Mouse (Mus musculus) liver, embryonic 11.5 days (tissue): ENCODE measurements around the gene Pxn. TPM values are rescaled to one million over a fixed set of nuclear protein-coding genes. Genes with fewer than 3 reads are reported as not detected.

Source experiments
- ATAC-seq: fragments of 200-750 bp; cut with Nextera tagmentation; replicated peaks from 2 replicates; pipeline ENCODE4 v1.8.0; 2017; ENCODE audit warnings: moderate number of reproducible peaks, mild to moderate bottlenecking, moderate TSS enrichment, moderate library complexity; ENCODE audit not compliant: low FRiP score
- DNase-seq: peaks from one replicate; pipeline ENCODE4 v3.0.0-alpha.2; 2017; ENCODE audit warnings: low spot score
- H3K27ac ChIP-seq: fragments of 300-500 bp; sonication (generic); 2 replicates; pipeline ENCODE4 v1.5.1; 2014; ENCODE audit warnings: mild to moderate bottlenecking, low read depth, low read length, control low read depth
- H3K27me3 ChIP-seq: fragments of 300-500 bp; sonication (generic); replicated peaks from 2 replicates; pipeline ENCODE4 v1.6.1; 2014; ENCODE audit warnings: low read length, mixed read lengths; ENCODE audit not compliant: control insufficient read depth, insufficient read depth
- H3K36me3 ChIP-seq: fragments of 300-500 bp; sonication (generic); 2 replicates; pipeline ENCODE4 v1.6.1; 2014; ENCODE audit warnings: mild to moderate bottlenecking, low read length, moderate library complexity, mixed read lengths; ENCODE audit not compliant: control insufficient read depth, insufficient read depth
- H3K4me1 ChIP-seq: fragments of 300-500 bp; sonication (generic); replicated peaks from 2 replicates; pipeline ENCODE4 v1.6.1; 2014; ENCODE audit warnings: low read length, mixed read lengths; ENCODE audit not compliant: control insufficient read depth, insufficient read depth
- H3K4me2 ChIP-seq: fragments of 300-500 bp; sonication (generic); 2 replicates; pipeline ENCODE4 v1.6.1; 2014; ENCODE audit warnings: mild to moderate bottlenecking, control low read depth, moderate library complexity
- H3K4me3 ChIP-seq: fragments of 300-500 bp; sonication (generic); 2 replicates; pipeline ENCODE4 v1.5.1; 2014; ENCODE audit warnings: low read depth, low read length, control low read depth
- H3K9ac ChIP-seq: fragments of 300-500 bp; sonication (generic); 2 replicates; pipeline ENCODE4 v1.6.1; 2014; ENCODE audit warnings: low read depth, low read length, control low read depth
- H3K9me3 ChIP-seq: fragments of 300-500 bp; sonication (generic); 2 replicates; pipeline ENCODE4 v1.6.1; 2016; ENCODE audit warnings: low read length, inconsistent platforms, mixed read lengths; ENCODE audit not compliant: control insufficient read depth
- WGBS: fragments of 180-500 bp; shearing (Covaris S2); extraction: QIAGEN DNeasy Blood & Tissue Kit; methylation state at CpG from one replicate; pipeline ENCODE4 v1.1.7; 2014; 5-methylcytosine and 5-hydroxymethylcytosine counted together
- polyA plus RNA-seq: library from polyadenylated mRNA; unstranded; fragments of >200 nt; fragmentation: Nextera tagmentation; extraction: Ambion mirVana; gene quantifications from 2 replicates; pipeline ENCODE4 v1.2.1, GENCODE M21; 2014

Gene Pxn
- polyA plus RNA-seq, 1 experiment from 2014 or later = 12.4 TPM

DNA sequence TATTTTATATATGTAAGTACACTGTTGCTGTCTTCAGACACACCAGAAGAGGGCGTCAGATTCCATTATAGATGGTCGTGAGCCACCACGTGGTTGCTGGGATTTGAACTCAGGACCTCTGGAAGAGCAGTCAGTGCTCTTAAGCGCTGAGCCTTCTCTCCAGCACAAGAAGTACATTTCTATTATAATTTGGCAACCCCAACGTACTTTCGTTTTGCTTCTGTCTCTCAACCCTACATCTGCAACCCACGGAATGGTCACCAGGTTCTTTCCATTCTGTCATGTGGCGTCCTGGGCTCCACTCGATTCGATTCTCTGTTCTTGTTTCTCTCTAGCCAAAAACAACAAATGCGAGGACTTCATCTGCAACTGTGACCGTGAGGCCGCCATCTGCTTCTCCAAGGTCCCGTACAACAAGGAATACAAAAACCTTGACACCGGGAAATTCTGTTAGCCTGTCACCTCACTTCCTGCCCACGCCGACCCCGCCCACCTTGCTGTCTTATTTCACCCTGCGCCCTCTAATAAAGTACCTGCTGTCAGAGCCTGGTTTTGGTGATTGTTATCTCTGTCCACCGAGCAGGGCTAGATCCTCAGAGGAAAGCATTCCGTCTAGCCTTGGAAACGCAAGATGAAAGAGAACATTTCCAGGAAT lies 32.2 kb upstream of the Pxn start:
- Histone ChIP-seq H3K4me2 (peak overlapping the region; percentile 31; the same call in 1 of the 2 replicates), H3K27ac (no peak overlapping the region), H3K4me3 (no peak overlapping the region), H3K27me3 (peaks cover 4% of the 10 kb centered on the region; the same call in 1 of the 2 replicates), H3K9me3 (no peaks in the 10 kb centered on the region), H3K4me1 (peaks cover 9% of the 10 kb centered on the region), H3K36me3 (no peaks in the 10 kb centered on the region), H3K9ac (no peak overlapping the region)
- WGBS = 60% methylated on average over 22 of the region's 22 CpGs
- ATAC-seq (no peak), DNase-seq (no peak)

DNA sequence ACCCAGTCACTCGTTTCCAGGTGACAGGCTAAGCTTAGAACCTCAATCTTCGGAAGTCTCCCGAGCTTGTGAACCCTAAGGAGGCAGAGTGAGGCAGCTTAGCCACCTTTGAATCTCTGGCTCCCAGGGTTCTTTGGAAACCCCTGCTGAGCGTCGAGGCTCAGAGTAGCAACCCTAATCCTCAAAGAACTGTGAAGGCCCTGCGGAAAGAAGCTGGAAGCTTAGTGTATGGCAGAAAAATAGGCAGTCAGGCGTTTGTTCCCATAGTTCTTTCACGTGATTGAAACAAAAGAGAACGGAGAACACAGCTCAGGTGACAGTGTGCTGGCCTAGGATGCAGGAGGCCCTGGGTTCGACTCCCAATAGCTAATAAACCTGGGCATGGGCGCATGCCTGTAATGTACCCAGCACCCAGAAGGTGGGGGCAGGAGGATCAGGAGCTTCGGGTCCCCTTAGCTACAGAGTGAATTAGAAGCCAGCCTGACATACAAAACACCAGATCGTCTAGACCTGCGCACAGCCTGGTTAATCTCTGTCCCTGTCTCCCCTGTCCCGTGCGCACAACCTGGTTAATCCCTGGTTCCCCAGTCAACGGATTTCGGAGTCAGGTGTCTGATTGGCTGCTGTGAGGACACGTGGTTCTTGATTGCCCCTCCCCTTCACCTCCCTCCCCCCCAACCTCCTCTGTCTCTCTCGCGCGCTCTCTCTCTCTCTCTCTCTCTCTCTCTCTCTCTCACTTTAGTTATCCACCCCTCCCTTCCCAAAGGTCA lies 31.0 kb upstream of the Pxn start:
- WGBS = 13% methylated on average over 22 of the region's 22 CpGs
- Histone ChIP-seq H3K4me1 (peaks cover 12% of the 10 kb centered on the region), H3K4me3 (peak overlapping the region; percentile 35), H3K9ac (0 out of 2 replicates have a peak overlapping the region, but pooled peaks have one; percentile 44), H3K27ac (no peak overlapping the region), H3K36me3 (no peaks in the 10 kb centered on the region), H3K4me2 (peak overlapping the region; percentile 59), H3K27me3 (peaks cover 7% of the 10 kb centered on the region; the same call in 1 of the 2 replicates), H3K9me3 (no peaks in the 10 kb centered on the region)
- DNase-seq = peak; percentile 63
- peak; percentile 72; the same call in 1 of the 2 replicates for ATAC-seq

DNA sequence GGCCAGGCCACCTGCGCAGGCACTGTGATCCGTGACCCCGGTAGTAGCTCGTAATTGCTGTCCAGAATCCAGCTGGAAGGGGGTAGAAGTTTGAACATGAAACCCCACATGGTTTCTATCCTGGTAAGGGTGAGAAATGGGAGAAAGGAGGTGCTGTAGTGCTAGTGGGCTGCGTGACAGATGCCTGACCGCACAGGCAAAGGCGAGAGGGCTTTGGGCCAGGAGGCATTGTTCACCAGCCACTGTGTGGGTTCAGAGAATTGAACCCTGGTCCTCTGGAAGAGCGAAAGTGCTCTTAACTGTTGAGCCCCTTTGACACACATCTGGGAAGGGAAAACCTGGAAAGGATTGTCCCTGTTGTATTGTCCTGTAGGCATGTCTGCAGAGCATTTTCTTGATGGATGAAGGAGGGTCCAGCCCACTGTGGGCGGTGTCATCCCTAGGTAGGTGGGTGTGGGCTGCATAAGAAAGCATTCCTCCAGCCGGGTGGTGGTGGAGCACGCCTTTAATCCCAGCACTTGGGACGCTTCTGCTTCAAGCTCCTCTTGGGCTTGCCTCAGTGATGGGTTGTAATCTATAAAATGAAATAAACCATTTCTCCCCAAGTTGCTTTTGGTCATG lies 30.3 kb upstream of the Pxn start:
- Histone ChIP-seq H3K4me1 (peaks cover 8% of the 10 kb centered on the region), H3K4me2 (peak overlapping the region; percentile 59), H3K36me3 (no peaks in the 10 kb centered on the region), H3K9ac (no peak overlapping the region), H3K27me3 (peaks cover 7% of the 10 kb centered on the region; the same call in 1 of the 2 replicates), H3K9me3 (no peaks in the 10 kb centered on the region), H3K4me3 (peak overlapping the region; percentile 35), H3K27ac (no peak overlapping the region)
- 36% methylated on average over 12 of the region's 12 CpGs for WGBS
- ATAC-seq (peak; percentile 14; the same call in 1 of the 2 replicates), DNase-seq (no peak)

DNA sequence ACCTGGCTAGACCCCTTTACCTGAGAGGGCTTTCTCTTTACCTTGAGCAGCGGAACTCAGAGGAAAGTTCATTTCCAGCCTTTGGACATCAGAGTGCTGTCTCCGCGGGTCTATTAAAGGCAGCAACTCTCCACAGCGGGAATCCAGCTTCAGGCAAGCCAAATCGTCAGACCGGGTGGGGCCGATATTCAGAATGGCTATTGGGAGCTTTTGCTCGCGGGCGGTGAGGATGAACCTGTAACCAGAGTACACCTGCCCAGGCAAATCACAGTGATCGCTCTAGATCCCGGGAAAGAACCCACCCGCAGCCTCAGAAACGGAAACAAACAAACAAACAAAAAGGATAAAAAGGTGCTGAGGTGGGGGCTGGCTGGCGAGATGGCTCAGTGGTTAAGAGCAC lies 26.9 kb upstream of the Pxn start:
- Histone ChIP-seq H3K4me2 (peak overlapping the region; percentile 56; the same call in 1 of the 2 replicates), H3K27me3 (0 out of 2 replicates have a peak, but pooled peaks cover 3% of the 10 kb centered on the region)
- no peak for DNase-seq

DNA sequence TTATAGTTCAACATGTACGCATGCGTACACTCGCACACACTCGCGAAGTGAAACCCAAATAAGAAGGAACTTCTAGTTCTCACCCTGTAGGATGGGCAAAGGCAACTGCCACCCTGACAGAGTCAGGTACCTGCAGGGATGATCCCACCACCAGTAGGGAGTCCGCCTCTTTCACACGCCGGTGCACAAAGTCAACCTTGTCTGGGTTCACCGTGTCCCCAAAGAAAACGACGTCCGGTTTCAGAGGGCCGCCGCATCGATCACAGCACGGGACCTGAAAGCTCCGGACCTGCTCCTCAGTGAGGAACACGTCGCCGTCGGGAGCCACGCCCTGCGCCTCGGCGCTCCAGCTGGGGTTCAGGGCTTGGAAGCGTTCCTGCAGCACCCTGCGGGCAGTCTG lies 26.4 kb upstream of the Pxn start:
- H3K4me1 ChIP-seq = peaks cover 11% of the 10 kb centered on the region
- peak overlapping the region; percentile 56 for H3K4me2 ChIP-seq
- WGBS = 23% methylated on average over 27 of the region's 27 CpGs
- H3K9ac ChIP-seq = 0 out of 2 replicates have a peak overlapping the region, but pooled peaks have one; percentile 30
- no peaks in the 10 kb centered on the region for H3K9me3 ChIP-seq
- H3K4me3 ChIP-seq = peak overlapping the region; percentile 27
- DNase-seq (no peak), ATAC-seq (no peak)
- no peaks in the 10 kb centered on the region for H3K36me3 ChIP-seq
- H3K27me3 ChIP-seq = 0 out of 2 replicates have a peak, but pooled peaks cover 3% of the 10 kb centered on the region
- H3K27ac ChIP-seq = no peak overlapping the region

More for the DNA sequence above, 26.9 kb upstream of the Pxn start:
- Histone ChIP-seq H3K36me3 (no peaks in the 10 kb centered on the region), H3K27ac (no peak overlapping the region), H3K9ac (no peak overlapping the region), H3K9me3 (no peaks in the 10 kb centered on the region), H3K4me1 (peaks cover 8% of the 10 kb centered on the region), H3K4me3 (no peak overlapping the region)
- ATAC-seq = no peak
- 58% methylated on average over 15 of the region's 15 CpGs for WGBS

DNA sequence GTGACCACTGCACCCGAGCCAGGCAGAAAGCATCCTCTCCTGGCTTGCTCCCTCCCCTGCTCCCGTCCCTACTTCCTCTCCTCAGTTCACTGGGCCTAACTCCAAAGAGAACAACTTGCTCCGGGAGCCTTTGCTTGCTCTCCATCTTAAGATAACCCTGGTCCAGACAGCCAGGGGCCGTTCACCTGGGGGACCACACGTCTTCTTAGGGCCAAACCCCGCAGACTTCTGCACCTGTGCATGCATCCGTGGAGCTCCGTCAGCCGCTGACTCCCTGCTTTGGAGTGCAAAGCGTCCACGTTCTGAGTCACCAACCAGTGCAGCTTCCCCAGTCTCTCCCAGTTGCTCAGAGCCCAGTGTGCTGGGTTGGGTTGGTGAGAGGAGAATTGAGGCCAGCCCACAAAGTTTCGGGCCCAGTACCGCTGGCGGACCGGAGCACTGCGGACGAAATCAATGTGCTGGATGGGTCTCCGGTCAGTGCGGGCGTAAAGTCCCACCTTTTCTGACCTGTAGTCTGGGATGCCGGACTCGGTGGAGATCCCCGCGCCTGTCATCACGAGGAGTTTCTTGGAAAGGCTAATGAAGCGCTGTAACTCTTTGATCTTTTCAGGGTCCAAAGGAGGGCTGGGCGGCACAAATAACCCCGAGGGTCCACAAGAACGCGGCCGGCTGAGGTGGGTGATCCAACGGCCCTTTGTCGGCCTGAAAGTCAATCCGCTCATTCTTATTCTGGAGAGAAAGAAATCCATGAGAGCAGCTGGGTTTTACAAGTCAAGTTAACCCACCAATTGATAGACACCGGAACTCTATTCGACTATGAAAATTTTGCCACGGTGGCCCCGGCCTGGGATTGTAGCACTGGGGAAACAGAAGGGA lies 23.8 kb upstream of the Pxn start:
- H3K4me2 ChIP-seq = no peak overlapping the region
- no peaks in the 10 kb centered on the region for H3K36me3 ChIP-seq
- H3K4me3 ChIP-seq = no peak overlapping the region
- DNase-seq (no peak), ATAC-seq (no peak)
- H3K9me3 ChIP-seq = no peaks in the 10 kb centered on the region
- 0 out of 2 replicates have a peak, but pooled peaks cover 3% of the 10 kb centered on the region for H3K27me3 ChIP-seq
- H3K27ac ChIP-seq = no peak overlapping the region
- no peak overlapping the region for H3K9ac ChIP-seq
- H3K4me1 ChIP-seq = peaks cover 6% of the 10 kb centered on the region; the same call in 1 of the 2 replicates
- 56% methylated on average over 38 of the region's 38 CpGs for WGBS

DNA sequence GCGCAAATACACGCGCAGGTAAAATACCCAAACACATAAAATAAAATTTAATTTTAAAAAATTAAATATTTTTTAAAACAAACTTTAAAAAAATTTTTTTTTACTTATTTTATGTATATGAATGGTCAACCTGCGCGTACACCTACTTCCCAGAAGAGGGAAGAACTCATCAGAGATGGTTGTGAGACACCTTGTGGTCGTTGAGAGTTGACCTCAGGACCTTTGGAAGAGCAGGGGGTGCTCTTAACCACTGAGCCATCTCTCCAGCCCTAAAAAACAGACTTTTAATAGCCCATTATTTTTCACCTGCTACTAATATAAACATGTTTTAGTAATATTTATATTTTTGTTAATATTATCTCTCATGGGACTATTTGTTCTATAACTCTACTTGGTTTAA lies 23.1 kb upstream of the Pxn start:
- H3K9me3 ChIP-seq = no peaks in the 10 kb centered on the region
- WGBS = 42% methylated on average over 6 of the region's 6 CpGs
- H3K4me1 ChIP-seq = peaks cover 6% of the 10 kb centered on the region
- no peak overlapping the region for H3K27ac ChIP-seq
- H3K27me3 ChIP-seq = 0 out of 2 replicates have a peak, but pooled peaks cover 3% of the 10 kb centered on the region
- no peak overlapping the region for H3K9ac ChIP-seq
- H3K4me3 ChIP-seq = no peak overlapping the region
- no peak for DNase-seq
- no peaks in the 10 kb centered on the region for H3K36me3 ChIP-seq
- no peak overlapping the region; the same call in 1 of the 2 replicates for H3K4me2 ChIP-seq
- no peak for ATAC-seq
